Mouse (Mus musculus): ENCODE measurements at regions not wholly inside any gene's neighbourhood (a gene's known extent, or its start where the extent isn't known, plus 50 kb on each side); places are given as distances from the start of the nearest gene placed in this dataset.

DNA sequence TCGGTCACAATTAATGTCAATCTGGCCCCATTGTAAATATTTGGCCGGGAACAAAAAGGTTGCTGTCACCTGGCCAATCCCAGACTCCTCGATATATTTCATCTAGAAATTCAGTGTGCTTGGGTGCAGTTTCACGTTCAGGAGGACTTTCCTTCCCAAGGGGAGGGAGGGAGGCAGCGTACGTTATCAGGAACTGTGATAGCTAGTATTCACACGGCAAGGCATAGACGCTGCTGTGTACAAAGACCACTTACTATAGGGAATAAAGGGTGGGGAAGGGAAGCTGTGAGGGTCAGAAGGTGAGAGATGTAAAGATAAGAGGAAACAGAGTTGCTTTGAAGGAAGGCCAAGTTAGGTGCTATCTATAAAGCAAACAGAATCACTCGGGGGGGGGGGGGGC is 132.7 kb upstream of the Sox9 start:
- no peak for DNase-seq (ENCODE audit: low spot score)
- Histone ChIP-seq H3K36me3 (ENCODE audit: control insufficient read depth, insufficient read depth, low read length) (no peaks in the 10 kb centered on the region), H3K9me3 (ENCODE audit: control insufficient read depth, low read length) (no peaks in the 10 kb centered on the region), H3K9ac (ENCODE audit: low read depth, low read length, severe bottlenecking) (no peak overlapping the region), H3K27ac (replicated peaks; ENCODE audit: low read depth, low read length) (no peak overlapping the region), H3K4me1 (ENCODE audit: control insufficient read depth, insufficient read depth, low read length) (peaks cover 11% of the 10 kb centered on the region), H3K4me3 (replicated peaks; ENCODE audit: low read length) (no peak overlapping the region), H3K27me3 (ENCODE audit: control insufficient read depth, insufficient read depth, low read length) (no peaks in the 10 kb centered on the region), H3K4me2 (replicated peaks; ENCODE audit: low read depth, low read length, severe bottlenecking) (no peak overlapping the region; the same call in 1 of the 2 replicates)
- no peak for ATAC-seq (ENCODE audit: low FRiP score, low read depth)
- WGBS: 15% methylated on average over 9 of the region's 9 CpGs
- no peak for TF ChIP-seq POLR2A (IDR thresholded peaks at IDR 0.05; ENCODE audit: borderline replicate concordance, extremely low read depth, insufficient read depth, insufficient read length)

GRCm38 (mm10) chr11:112657410-112658159 is 124.4 kb upstream of the Sox9 start:
- ATAC-seq (ENCODE audit: low FRiP score, low read depth) (no peak), DNase-seq (ENCODE audit: low spot score) (no peak)
- WGBS: 45% methylated on average over 11 of the region's 11 CpGs
- H3K4me1 ChIP-seq (ENCODE audit: control insufficient read depth, insufficient read depth, low read length): peaks cover 3% of the 10 kb centered on the region; the same call in 1 of the 2 replicates
- H3K27ac ChIP-seq (replicated peaks; ENCODE audit: low read depth, low read length): no peak overlapping the region
- no peak for TF ChIP-seq POLR2A (IDR thresholded peaks at IDR 0.05; ENCODE audit: borderline replicate concordance, extremely low read depth, insufficient read depth, insufficient read length)
- no peaks in the 10 kb centered on the region for H3K9me3 ChIP-seq (ENCODE audit: control insufficient read depth, low read length)
- no peak overlapping the region for H3K4me3 ChIP-seq (replicated peaks; ENCODE audit: low read length)
- no peak overlapping the region for H3K4me2 ChIP-seq (replicated peaks; ENCODE audit: low read depth, low read length, severe bottlenecking)
- H3K36me3 ChIP-seq (ENCODE audit: control insufficient read depth, insufficient read depth, low read length): no peaks in the 10 kb centered on the region
- H3K27me3 ChIP-seq (ENCODE audit: control insufficient read depth, insufficient read depth, low read length): no peaks in the 10 kb centered on the region
- no peak overlapping the region for H3K9ac ChIP-seq (ENCODE audit: low read depth, low read length, severe bottlenecking)

- Histone ChIP-seq H3K9ac (ENCODE audit: low read depth, low read length, severe bottlenecking) (no peak overlapping the region), H3K4me1 (ENCODE audit: control insufficient read depth, insufficient read depth, low read length) (no peaks in the 10 kb centered on the region), H3K4me2 (replicated peaks; ENCODE audit: low read depth, low read length, severe bottlenecking) (no peak overlapping the region), H3K27me3 (ENCODE audit: control insufficient read depth, insufficient read depth, low read length) (no peaks in the 10 kb centered on the region), H3K27ac (replicated peaks; ENCODE audit: low read depth, low read length) (no peak overlapping the region), H3K9me3 (ENCODE audit: control insufficient read depth, low read length) (no peaks in the 10 kb centered on the region), H3K36me3 (ENCODE audit: control insufficient read depth, insufficient read depth, low read length) (no peaks in the 10 kb centered on the region), H3K4me3 (replicated peaks; ENCODE audit: low read length) (no peak overlapping the region)
- WGBS: 60% methylated on average over 3 of the region's 3 CpGs
- DNase-seq (ENCODE audit: low spot score) (no peak), ATAC-seq (ENCODE audit: low FRiP score, low read depth) (no peak)
- TF ChIP-seq POLR2A (IDR thresholded peaks at IDR 0.05; ENCODE audit: borderline replicate concordance, extremely low read depth, insufficient read depth, insufficient read length): no peak
Measured at GRCm38 (mm10) chr11:112659911-112660310, 122.1 kb upstream of the Sox9 start.

- DNase-seq (ENCODE audit: low spot score) (no peak), ATAC-seq (ENCODE audit: low FRiP score, low read depth) (no peak)
- Histone ChIP-seq H3K9ac (ENCODE audit: low read depth, low read length, severe bottlenecking) (no peak overlapping the region), H3K4me2 (replicated peaks; ENCODE audit: low read depth, low read length, severe bottlenecking) (no peak overlapping the region), H3K27me3 (ENCODE audit: control insufficient read depth, insufficient read depth, low read length) (no peaks in the 10 kb centered on the region), H3K27ac (replicated peaks; ENCODE audit: low read depth, low read length) (no peak overlapping the region), H3K4me3 (replicated peaks; ENCODE audit: low read length) (no peak overlapping the region), H3K4me1 (ENCODE audit: control insufficient read depth, insufficient read depth, low read length) (no peaks in the 10 kb centered on the region), H3K36me3 (ENCODE audit: control insufficient read depth, insufficient read depth, low read length) (no peaks in the 10 kb centered on the region), H3K9me3 (ENCODE audit: control insufficient read depth, low read length) (no peaks in the 10 kb centered on the region)
- 89% methylated on average over 7 of the region's 7 CpGs for WGBS
- no peak for TF ChIP-seq POLR2A (IDR thresholded peaks at IDR 0.05; ENCODE audit: borderline replicate concordance, extremely low read depth, insufficient read depth, insufficient read length)
Measured at GRCm38 (mm10) chr11:112661426-112661825, 120.6 kb upstream of the Sox9 start.

DNA sequence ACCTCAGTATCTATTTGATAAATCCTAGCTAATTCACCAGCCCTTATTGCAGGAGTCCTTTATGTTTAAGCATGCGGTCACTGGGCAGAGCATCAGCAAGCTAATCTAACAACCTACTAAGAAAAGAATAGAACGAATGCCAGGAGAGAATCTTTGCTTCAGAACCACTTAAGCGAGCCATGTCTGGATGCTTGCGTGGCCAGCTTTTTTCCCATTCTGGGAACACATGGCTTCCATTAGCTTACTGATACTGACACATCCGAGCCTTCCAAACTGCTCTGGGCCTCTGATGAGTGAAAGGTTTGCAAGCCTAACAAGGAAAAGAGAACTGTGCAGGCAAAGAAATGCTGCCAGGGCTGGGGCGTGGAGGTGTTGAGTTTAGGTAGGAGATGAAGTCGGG is 114.7 kb upstream of the Sox9 start:
- WGBS: 56% methylated on average over 7 of the region's 7 CpGs
- no peak overlapping the region for H3K27ac ChIP-seq (replicated peaks; ENCODE audit: low read depth, low read length)
- H3K4me3 ChIP-seq (replicated peaks; ENCODE audit: low read length): no peak overlapping the region
- no peak overlapping the region for H3K9ac ChIP-seq (ENCODE audit: low read depth, low read length, severe bottlenecking)
- H3K9me3 ChIP-seq (ENCODE audit: control insufficient read depth, low read length): no peaks in the 10 kb centered on the region
- DNase-seq (ENCODE audit: low spot score): peak; percentile 34
- no peak for ATAC-seq (ENCODE audit: low FRiP score, low read depth)
- no peaks in the 10 kb centered on the region for H3K4me1 ChIP-seq (ENCODE audit: control insufficient read depth, insufficient read depth, low read length)
- no peaks in the 10 kb centered on the region for H3K27me3 ChIP-seq (ENCODE audit: control insufficient read depth, insufficient read depth, low read length)
- H3K36me3 ChIP-seq (ENCODE audit: control insufficient read depth, insufficient read depth, low read length): no peaks in the 10 kb centered on the region
- no peak overlapping the region for H3K4me2 ChIP-seq (replicated peaks; ENCODE audit: low read depth, low read length, severe bottlenecking)
- no peak for TF ChIP-seq POLR2A (IDR thresholded peaks at IDR 0.05; ENCODE audit: borderline replicate concordance, extremely low read depth, insufficient read depth, insufficient read length)

Data from limb, embryonic 14.5 days (tissue).